Mouse (Mus musculus) lung, adult 2 months (tissue): ENCODE data around the gene Spry1.

Experiments
- CTCF ChIP-seq: fragments of 200-500 bp; IDR thresholded peaks from 2 replicates; pipeline ENCODE4 v1.5.1; 2011; ENCODE audit warnings: mild to moderate bottlenecking, low read length, control low read depth; ENCODE audit not compliant: insufficient read depth
- POLR2A ChIP-seq: fragments of 200-500 bp; IDR thresholded peaks from 2 replicates; pipeline ENCODE4 v1.6.1; 2011; ENCODE audit warnings: low read depth, mild to moderate bottlenecking, control low read depth, low read length, borderline replicate concordance; ENCODE audit errors: extremely low read depth

GRCm38 (mm10) chr3:37602890-37603289, 36.9 kb upstream of the Spry1 start:
- no peak for TF ChIP-seq CTCF
- TF ChIP-seq POLR2A: no peak
